Mouse (Mus musculus): Measurements from ENCODE around the gene Ube3c.

DNA sequence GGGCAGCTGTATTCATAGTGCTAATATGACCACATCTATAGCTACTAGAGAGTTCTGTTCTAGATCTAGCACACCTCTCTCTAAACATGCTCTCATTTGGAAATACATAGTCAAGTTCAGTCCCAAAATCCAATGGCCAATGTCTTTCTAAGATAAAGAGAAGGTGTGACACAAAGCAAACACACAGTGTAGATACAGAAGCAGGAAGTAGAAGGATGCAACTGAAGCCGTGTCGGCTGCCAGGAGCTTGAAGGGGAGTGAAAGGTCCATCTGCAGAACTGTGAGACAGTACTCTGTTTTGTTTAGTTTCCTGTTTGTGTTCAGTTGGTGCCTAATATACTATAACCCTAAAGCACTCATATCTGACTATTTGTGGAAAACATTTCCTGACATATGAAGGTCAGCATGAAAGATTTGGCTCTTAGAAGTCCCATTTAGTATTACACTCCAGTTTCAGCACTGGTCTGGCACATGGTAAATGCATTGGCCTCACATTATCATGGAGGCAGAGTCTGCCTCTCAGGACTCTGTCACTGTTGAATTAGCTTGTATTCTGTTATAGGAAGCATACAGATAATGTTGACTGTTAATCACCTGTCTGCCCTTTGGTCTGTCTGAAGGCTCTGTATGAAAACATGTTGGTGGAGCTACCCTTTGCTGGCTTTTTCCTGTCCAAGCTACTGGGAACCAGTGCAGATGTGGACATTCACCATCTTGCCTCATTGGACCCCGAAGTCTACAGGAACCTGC is 88.7 kb downstream of the Ube3c start:
- TF ChIP-seq CTCF (IDR thresholded peaks at IDR 0.05; ENCODE audit: low read depth) = no peak
- TF ChIP-seq EP300 (IDR thresholded peaks at IDR 0.05; ENCODE audit: low read depth) = no peak
